Mouse (Mus musculus): Measurements from ENCODE around the gene Ccdc71l. TPM values are rescaled to one million over a fixed set of nuclear protein-coding genes. Genes with fewer than 3 reads are reported as not detected.

Gene Ccdc71l
- 15.9 and 18.1 TPM in 2 replicates for total RNA-seq (2017)

DNA sequence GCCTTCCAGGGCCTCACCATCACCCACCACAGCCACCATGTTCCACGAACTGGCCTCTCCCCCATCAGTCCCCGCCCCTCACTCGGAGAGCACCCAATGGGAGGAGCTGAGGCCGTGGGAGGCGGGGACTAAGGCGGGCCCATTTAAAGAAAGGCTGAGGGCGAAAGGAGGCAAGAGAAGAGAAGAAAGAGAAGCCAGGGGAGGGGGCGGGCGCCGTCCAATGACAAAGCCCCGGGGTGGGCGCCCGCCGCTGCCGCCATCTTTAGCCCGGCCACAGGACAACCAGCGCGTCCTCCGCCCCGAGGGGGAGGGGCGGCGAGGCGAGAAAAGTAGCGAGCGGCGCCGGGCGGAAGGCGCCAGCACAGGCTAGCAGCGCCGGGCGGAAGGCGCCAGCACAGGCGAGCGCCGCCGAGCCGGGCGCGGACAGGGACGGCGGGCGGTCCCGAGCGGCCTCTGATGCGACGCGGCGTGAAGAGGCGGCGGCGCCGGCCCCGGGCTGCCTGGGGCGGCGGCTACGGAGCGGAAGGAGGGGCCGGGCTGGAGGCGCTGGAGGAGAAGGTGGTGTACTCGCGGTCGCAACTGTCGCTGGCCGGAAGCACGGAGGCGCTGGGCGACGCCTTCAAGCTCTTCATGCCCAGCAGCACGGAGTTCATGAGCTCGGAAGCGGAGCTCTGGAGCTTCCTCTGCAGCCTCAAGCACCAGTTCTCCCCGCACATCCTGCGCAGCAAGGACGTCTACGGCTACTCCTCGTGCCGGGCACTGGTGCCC is at the start of gene Ccdc71l:
Ccdc71l (plus strand) TSS at position 177 of the 768 bp plus-strand sequence.
- ATAC-seq (replicated peaks; ENCODE audit: low read depth, poor library complexity, severe bottlenecking), result peak; percentile 90

DNA sequence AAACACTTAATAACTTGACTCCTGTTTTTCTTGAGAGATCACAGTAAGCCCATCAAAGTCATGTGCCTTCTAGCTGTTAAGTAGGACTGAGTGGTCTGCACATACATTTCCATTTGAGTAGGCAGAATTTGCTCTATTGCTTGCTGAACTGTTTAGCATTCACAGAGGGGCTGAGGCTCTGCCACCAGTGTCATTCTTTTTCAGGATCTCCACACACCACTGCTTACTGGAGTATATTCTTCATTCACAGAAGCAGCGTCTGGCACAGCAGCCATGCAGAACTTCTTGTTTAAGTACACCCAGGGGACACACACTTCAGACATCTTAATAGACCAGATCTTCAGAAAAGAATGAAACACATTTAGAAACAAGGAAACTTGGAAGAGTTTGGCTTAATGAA is 39.4 kb upstream of the Ccdc71l start:
- ATAC-seq (replicated peaks; ENCODE audit: low read depth, poor library complexity, severe bottlenecking), result no peak

DNA sequence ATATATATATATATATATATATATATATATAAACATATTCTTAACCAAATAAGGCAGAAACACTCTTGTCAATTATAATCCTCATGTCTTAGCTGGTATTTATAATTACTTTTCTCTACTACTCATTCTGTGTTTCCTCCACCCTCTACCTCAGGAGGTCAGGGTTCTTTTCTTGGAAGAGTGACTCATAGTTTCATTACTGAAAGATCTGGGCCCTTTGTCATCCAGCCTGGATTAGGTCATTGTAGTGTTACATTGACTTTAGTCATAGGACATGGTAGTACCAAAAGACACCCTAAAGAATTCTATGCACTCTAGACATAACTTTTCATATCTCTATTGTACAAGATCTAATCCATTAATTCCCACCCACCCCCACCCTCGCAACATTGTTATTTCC is 35.0 kb upstream of the Ccdc71l start:
- ATAC-seq (replicated peaks; ENCODE audit: low read depth, poor library complexity, severe bottlenecking), result no peak

DNA sequence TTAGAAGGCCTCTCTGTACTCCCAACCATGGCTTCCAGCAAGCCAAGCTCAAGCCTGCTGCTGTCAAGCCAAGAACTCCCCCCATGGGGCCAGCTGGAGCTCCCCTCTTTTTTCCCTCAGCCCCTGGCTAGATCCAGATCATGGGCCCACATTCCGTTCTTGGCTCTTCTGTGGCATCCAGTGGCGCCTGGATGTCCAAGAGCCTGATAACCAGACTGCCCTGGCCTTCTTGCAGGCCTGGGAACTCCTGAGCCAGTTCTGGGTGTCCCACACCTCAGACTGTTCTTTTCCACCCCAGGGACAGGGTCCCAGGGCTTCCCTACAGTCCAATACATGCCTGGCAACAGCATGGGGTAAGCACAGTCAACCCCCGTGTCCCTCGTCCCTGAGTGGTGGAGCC is 32.4 kb upstream of the Ccdc71l start:
- ATAC-seq (replicated peaks; ENCODE audit: low read depth, poor library complexity, severe bottlenecking), result no peak

DNA sequence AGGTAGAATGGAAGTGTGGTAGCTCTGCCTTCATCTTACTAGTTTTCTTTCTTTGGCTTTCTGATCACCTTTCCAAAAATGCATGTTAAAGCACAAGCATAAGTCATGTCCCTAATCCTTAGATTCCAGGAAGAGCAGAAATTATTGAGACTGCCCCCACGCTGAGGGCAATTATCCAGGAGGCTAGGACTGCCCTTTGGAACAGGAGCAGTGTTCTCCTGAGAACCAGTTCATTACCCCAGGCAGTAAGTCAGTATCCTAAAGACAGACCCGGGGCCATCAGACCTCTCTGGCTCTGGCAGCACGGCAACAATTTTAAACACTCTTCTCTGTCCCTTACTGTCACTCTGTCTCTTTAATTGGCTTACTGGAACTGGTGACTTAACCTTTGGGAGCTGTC is 30.0 kb upstream of the Ccdc71l start:
- no peak for ATAC-seq (replicated peaks; ENCODE audit: low read depth, poor library complexity, severe bottlenecking)

DNA sequence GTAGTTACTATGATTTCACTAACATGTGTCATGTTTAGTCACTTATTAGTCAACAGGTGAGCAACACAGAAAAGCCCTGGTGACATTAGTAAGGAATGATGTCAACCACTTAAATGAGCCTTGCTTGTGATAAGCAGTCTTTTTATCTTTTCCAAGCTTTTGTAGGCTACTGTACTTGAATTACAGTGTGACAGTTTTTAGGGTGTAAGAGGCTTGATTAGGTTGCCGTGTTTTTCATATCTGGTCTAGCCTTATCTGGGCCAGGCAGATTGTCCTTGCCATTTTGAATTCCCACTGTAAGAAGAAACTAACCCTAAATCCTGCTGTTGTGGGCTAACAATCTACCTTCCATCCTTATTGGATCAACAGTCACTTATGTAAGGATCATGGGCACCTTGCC is 26.6 kb upstream of the Ccdc71l start:
- 0 out of 2 replicates have a peak, but pooled peaks have one; percentile 39 for ATAC-seq (replicated peaks; ENCODE audit: low read depth, poor library complexity, severe bottlenecking)

DNA sequence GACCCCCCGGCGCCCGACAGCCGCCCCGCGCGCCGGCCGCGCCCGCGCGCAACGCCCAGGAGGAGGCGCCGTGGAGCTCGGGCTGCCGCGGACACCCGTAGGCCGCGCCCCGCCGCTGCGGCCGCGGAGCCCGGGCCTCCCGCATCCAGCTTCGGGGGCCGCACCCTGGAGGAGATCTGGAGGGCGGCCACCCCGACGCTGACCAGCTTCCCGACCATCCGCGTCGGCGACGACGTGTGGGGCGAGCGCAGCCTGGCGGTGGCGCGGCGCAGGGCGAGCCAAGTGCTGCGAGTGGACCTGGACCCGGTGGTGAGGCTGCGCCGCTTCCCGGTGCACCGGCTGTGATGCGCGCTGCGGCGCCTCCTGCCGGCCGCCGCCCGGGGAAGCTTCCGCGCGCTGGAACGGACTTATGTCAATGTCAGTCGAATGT is 807 bp downstream of the Ccdc71l start:
- ATAC-seq (replicated peaks; ENCODE audit: low read depth, poor library complexity, severe bottlenecking), result peak; percentile 61

DNA sequence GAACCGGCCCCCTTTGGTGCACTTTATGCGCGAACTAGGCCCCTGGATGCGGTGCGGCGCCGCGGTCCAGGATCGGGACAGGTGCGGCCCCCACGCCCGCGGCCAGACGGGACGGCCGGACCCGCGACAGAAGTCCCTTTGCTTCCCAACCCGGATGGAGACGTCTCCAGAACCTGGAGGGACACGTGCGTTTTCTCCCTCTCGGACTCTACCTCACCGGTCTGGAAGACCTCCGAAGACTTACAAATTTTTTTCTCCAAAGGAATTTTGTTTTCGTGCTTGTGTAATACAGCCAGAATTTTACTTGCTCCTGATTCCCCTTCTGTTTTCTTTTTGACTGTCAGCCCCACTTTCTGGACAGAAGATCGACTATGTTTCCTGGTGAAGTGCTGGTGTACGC is 1.2 kb downstream of the Ccdc71l start:
- no peak for ATAC-seq (replicated peaks; ENCODE audit: low read depth, poor library complexity, severe bottlenecking)

DNA sequence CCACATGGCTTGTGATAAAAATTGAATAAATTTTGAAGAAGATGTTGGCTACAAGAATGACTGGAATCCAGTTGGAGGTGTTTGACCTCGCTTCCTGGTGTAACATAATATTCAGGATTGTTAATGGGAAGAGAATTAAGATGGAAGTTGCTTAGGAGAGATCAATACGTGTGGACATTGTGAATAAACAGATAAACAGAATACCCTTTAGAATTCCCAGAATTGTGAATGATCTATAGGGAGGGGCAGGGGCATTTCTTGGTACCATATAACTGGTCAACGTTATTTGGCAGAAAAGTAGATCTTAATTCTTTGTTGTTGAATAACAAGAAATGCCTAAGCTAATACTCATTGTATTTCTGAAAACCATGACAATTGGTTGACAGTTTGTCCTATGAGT is 2.0 kb downstream of the Ccdc71l start:
- no peak for ATAC-seq (replicated peaks; ENCODE audit: low read depth, poor library complexity, severe bottlenecking)

DNA sequence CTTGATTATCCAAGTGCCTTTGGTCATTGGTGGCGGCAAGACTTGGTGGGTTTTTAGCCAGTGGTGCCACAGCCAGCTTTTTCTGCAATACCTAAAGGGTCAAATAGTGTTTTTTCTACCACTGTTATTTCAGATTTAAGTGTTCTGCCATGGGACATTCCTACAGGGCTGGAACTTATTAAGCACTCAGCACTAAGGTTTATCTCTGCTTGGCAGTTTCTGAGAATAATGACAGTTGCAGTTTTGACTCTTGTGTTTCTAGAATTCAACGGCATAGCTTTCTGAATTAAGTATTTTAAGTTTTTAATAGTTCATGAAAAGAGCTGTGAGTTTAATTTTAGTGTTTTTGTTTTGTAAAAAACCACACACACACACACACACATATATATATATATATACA is 2.5 kb downstream of the Ccdc71l start:
- no peak for ATAC-seq (replicated peaks; ENCODE audit: low read depth, poor library complexity, severe bottlenecking)

DNA sequence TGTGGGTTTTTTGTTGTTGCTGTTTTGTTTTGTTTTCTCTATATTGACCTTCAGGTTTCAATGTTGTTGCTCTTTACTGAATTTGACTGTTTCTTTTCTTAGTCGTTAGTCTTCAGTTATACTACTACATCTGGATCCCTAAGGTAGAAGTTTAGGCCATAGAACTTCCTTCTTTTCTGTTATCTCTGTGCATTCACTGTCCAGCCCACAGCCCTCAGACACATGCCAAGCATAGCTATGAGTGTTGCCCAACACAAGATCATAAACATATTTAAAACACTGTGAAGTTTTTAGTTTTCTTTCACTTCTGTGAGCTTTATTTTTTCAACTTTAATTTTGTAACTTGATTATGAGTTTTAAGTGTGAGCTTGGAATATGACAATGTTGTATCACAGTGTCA is 41.0 kb downstream of the Ccdc71l start:
- peak; percentile 76 for ATAC-seq (replicated peaks; ENCODE audit: low read depth, poor library complexity, severe bottlenecking)

DNA sequence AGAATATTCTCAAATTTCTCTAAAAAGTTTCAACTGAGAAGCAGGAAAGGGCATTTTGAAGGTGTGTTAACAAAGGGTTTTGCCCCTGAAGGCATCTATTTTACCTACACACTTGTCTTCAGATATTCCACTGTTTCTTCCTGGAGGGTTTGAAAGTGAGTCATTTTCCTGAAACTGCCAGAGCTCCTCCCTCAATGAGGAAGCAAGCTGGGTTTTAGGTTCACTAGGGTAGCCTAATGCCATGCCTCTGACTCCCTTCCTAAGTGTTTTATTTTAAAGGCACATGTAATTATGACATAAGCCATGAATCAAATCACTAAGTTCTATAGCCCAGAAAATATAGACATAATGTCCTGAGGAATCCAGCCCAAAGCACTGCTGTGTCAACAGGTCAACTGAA is 49.3 kb downstream of the Ccdc71l start:
- no peak for ATAC-seq (replicated peaks; ENCODE audit: low read depth, poor library complexity, severe bottlenecking)

DNA sequence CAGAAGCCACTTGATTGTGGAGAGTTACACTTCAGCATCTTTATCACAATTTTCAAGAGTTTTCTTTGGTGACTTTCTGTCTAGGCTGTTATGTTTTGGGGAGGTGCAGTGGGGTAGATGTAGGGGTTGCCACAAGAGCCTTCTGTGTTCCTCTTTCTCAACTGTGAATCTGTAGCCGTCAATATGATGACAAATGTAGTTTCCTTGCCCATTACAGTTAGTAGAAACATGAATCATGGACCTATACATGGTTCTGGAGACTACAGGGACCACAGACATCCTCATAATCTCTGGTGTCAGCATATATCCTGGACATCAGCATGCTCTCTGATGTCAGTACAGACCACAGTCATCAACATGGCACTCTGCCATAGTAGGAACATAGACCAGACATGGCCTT is 52.5 kb downstream of the Ccdc71l start:
- ATAC-seq (replicated peaks; ENCODE audit: low read depth, poor library complexity, severe bottlenecking), result peak; percentile 85

Other genes with a start within 250 kb of the Ccdc71l start
- gene Pik3cg, start 170.0 kb upstream of the Ccdc71l start, total RNA-seq (2017), result 46.3 and 60.0 TPM in 2 replicates

All from common myeloid progenitor, adult 5-6 weeks (primary cell).